Mouse (Mus musculus): ENCODE results near the gene Rag1.

DNA sequence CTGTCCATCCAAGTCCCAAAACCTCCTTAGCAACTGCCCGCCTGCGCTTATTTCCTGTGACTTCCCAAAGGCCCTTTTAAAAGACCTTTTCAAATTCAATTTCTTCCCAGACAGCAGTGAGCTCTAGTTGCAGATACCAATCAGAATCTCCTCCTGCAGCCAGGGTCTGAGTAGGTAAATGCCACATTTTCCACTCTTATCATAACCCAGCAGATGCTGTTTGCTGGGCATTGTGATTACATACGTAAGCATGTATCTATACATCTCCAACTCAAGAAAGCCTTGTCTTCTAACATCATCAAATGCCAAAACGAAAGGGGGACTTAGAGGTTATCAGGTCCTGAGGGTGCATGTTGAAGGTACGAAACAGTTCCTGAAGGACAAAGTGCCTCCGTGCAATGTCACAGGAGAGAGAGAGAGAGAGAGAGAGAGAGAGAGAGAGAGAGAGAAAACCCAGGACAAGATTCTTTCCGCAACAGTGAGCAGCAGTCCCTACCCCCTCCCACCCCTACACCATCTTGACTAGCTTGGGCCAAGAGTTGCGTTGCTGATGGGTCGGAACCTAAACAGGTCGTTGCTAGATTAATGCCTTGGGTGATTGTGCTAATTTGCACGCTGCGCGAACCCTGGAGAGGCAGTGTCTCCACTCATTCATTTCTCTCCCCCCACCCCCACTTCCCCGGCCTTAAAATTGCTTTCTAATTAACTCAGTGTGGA is 3.1 kb upstream of the Rag1 start:
- TF ChIP-seq POLR2A (IDR thresholded peaks at IDR 0.05; ENCODE audit: borderline replicate concordance, control insufficient read depth, low read depth, low read length) (no peak), CTCF (IDR thresholded peaks at IDR 0.05; ENCODE audit: control insufficient read depth, insufficient read depth, low read length) (no peak)
